Mouse (Mus musculus) stomach, postnatal 0 days (tissue): ENCODE measurements around the gene Ric1.

ENCODE experiments used
- CTCF ChIP-seq: IDR thresholded peaks from 2 replicates; pipeline ENCODE4 v1.5.1; 2016; ENCODE audit warnings: antibody characterized with exemption, low read depth, mild to moderate bottlenecking, moderate library complexity
- EP300 ChIP-seq: optimal IDR thresholded peaks from 2 replicates; pipeline ENCODE3; 2016; ENCODE audit warnings: antibody characterized with exemption

DNA sequence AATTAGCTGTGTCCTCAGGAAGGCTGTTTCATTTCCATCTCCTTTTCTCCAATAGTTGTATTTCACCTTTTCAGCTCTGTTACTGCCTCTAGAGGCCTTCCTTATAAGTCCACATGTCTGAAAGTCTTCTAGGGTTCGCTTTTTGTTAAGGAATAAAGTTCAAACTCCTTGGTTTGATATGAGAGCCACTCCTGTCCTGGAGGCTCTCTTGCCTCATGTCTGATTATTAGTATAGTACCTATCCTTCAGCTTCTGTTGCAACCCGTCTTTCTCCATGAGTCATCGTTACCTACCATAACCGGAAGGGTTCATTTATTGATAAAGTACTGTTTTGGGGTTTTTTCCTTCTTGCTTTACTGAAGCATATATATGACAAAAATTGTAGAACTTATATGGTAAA lies 5.2 kb downstream of the Ric1 start:
- TF ChIP-seq EP300: no peak
- no peak for TF ChIP-seq CTCF
